Mouse (Mus musculus) embryo, embryonic 9.5 days (tissue): ENCODE measurements at regions not wholly inside any gene's neighbourhood (a gene's known extent, or its start where the extent isn't known, plus 50 kb on each side); places are given as distances from the start of the nearest gene placed in this dataset.

Experiments used
- DNase-seq: peaks from one replicate; pipeline ENCODE4 v3.0.0-alpha.2; 2017; ENCODE audit errors: extremely low spot score

DNA sequence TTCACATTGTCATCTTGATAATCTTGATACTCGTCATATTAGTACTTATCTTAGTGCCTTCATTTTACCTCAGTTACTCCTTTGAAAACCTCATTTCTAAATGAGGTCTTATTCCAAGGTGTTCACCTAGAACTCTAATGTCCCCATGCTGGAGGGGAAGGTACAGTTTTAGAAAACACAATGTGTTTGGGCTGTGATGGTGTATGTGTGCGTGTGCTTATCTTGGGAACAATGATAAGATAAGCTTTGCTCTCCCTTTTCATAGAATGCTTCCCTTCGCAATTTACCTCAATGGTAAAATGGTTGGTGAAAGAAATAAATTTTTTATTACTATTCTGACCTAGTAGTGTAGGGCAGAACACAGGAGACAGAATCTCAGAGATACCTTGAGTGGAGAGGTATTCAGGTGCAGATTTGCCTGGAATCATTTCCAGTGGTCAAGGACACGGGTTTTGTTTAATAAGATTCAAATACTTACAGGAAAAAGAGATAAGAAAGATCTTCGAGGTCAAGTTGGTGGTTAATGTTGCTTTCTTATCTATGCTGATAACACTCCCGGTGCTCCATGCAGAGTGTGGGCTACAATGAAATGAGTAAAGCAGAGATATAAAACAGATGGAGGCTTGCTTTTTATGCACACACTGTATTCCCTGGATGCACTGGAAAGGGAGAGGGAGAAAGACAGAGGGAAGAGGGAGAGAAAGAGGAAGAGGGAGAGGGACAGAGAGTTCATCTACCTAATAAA lies 471.6 kb downstream of the Klf12 start:
- DNase-seq, result no peak
